Mouse (Mus musculus) thymus, adult 2 months (tissue): ENCODE results near the gene B4galt1.

Experiments used
- CTCF ChIP-seq: fragments of 200-500 bp; IDR thresholded peaks from 2 replicates; pipeline ENCODE4 v1.5.1; 2012; ENCODE audit warnings: mild to moderate bottlenecking, control low read depth, low read length, moderate library complexity, borderline replicate concordance; ENCODE audit not compliant: control insufficient read depth, poor library complexity, insufficient read depth; ENCODE audit errors: extremely low read depth
- POLR2A ChIP-seq: fragments of 200-500 bp; IDR thresholded peaks from 2 replicates; pipeline ENCODE4 v1.6.1; 2012; ENCODE audit warnings: mild to moderate bottlenecking, low read length, control low read depth, moderate library complexity; ENCODE audit not compliant: control insufficient read depth, poor library complexity, insufficient read depth; ENCODE audit errors: extremely low read depth

DNA sequence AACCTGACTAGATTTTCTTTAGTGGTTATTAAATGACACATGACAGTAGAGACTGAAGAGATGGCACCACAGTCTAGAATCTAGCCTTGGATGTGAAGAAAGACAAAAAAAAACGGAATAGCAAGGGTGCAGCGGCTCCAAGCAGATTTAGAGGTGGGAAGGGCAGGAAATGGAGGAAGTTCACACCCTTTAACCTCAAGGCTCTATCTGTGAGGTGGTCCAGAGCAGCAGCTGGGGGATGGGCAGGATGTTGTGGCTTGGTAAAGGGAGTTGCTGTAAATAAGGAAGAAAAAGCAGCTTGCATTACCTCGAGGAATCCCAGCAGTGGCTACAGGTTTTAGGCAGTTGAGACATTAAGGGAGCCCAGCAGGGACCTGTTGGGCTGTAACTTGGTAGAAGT, 72.7 kb downstream of the B4galt1 start:
- TF ChIP-seq CTCF (no peak), POLR2A (no peak)
